Comparison of ENCODE assay signal across 16 mouse cellular contexts in the genomic region with DNA sequence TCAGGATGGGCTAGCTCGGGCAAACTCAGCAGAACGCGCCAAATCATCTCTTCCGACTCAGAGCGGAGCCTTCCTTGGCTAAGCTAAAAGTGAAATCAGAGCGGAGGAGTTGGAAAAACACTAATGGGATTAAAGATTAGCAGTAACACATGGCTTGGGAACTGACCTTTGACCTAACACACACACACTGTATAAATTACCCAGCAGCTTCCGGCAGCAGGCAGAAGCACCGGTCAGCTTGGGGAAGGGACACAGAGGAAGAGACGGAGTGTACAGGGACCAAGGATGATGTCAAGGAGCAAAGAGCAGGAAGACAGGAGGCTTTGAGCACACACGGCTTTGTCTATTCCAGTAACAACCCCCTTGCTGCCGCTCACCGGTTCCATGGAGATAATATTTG. TPM values are rescaled to one million over a fixed set of nuclear protein-coding genes. Genes with fewer than 3 reads are reported as not detected.
A peak's percentile ranks its signal among the peaks of the same experiment; 100 is the strongest.
DNase-seq lines count a peak whose midpoint lies in the region; ATAC-seq and TF ChIP-seq lines count a peak whose summit lies in the region.
"Had no signal": no experiment of that assay in that cellular context is flagged by ENCODE, and none has a peak within 500 bp of the region (broad histone marks: within the 10 kb centered on the region; RNA-seq: fewer than 3 reads in every experiment).

A gene (plus strand): TSS at position 208 of the 400 bp plus-strand sequence.

- no peaks in the 10 kb centered on the region for H3K27me3 ChIP-seq in embryonic facial prominence, embryonic 11.5 days (ENCODE audit: control insufficient read depth, insufficient read depth, low read length)
- no peaks in the 10 kb centered on the region for H3K27me3 ChIP-seq in limb, embryonic 10.5 days (ENCODE audit: low read depth, poor library complexity, severe bottlenecking)
- H3K27me3 ChIP-seq: forebrain, embryonic 15.5 days; limb, embryonic 15.5 days; Patski had no signal

- H3K36me3 ChIP-seq in embryonic facial prominence, embryonic 11.5 days (replicated peaks; ENCODE audit: control insufficient read depth, insufficient read depth, low read depth, low read length): no peaks in the 10 kb centered on the region
- H3K36me3 ChIP-seq in limb, embryonic 10.5 days: no peaks in the 10 kb centered on the region
- H3K36me3 ChIP-seq: forebrain, embryonic 15.5 days; limb, embryonic 15.5 days had no signal

- no peak for TF ChIP-seq CTCF in left cerebral cortex, adult 2 months (IDR thresholded peaks at IDR 0.05)

- H3K27ac ChIP-seq in left cerebral cortex, adult 2 months: 0 out of 2 replicates have a peak within 1 kb of the TSS, but pooled peaks have one; percentile 3
- no peak within 1 kb of the TSS for H3K27ac ChIP-seq in embryonic facial prominence, embryonic 11.5 days (replicated peaks; ENCODE audit: low read depth, low read length)
- H3K27ac ChIP-seq in limb, embryonic 10.5 days: no peak within 1 kb of the TSS

- no peaks in the 10 kb centered on the region for H3K9me3 ChIP-seq in embryonic facial prominence, embryonic 11.5 days (replicated peaks; ENCODE audit: control insufficient read depth, low read length)
- H3K9me3 ChIP-seq in limb, embryonic 10.5 days (replicated peaks): no peaks in the 10 kb centered on the region
- H3K9me3 ChIP-seq: forebrain, embryonic 15.5 days; limb, embryonic 15.5 days had no signal

- H3K4me3 ChIP-seq in left cerebral cortex, adult 2 months: no peak within 1 kb of the TSS
- H3K4me3 ChIP-seq in embryonic facial prominence, embryonic 11.5 days (ENCODE audit: low read depth, low read length): no peak within 1 kb of the TSS
- H3K4me3 ChIP-seq in limb, embryonic 10.5 days: no peak within 1 kb of the TSS
- H3K4me3 ChIP-seq: forebrain, embryonic 15.5 days; limb, embryonic 15.5 days had no signal

- no peak within 1 kb of the TSS for H3K4me2 ChIP-seq in embryonic facial prominence, embryonic 11.5 days (ENCODE audit: low read depth, low read length)
- H3K4me2 ChIP-seq: forebrain, embryonic 15.5 days had no signal

- intact Hi-C loops in left cerebral cortex, adult 2 months (cut with DNase I): no loop called here

- no peak within 1 kb of the TSS for H3K9ac ChIP-seq in embryonic facial prominence, embryonic 11.5 days (replicated peaks; ENCODE audit: low read length)
- H3K9ac ChIP-seq: forebrain, embryonic 15.5 days; limb, embryonic 15.5 days had no signal

- WGBS in embryonic facial prominence, embryonic 11.5 days: 54% methylated on average over 12 of the region's 12 CpGs
- 59% methylated on average over 12 of the region's 12 CpGs for WGBS in limb, embryonic 10.5 days

- ATAC-seq in embryonic facial prominence, embryonic 11.5 days (replicated peaks; ENCODE audit: insufficient number of reproducible peaks, low FRiP score, low TSS enrichment, low read depth): no peak
- no peak for ATAC-seq in erythroid progenitor cell, adult 5-6 weeks (replicated peaks; ENCODE audit: low FRiP score, poor library complexity, severe bottlenecking)
- ATAC-seq: forebrain, embryonic 15.5 days; Patski had no signal

- no peaks in the 10 kb centered on the region; the same call in 1 of the 2 replicates for H3K4me1 ChIP-seq in embryonic facial prominence, embryonic 11.5 days (ENCODE audit: control insufficient read depth, insufficient read depth, low read length)
- H3K4me1 ChIP-seq in limb, embryonic 10.5 days: peaks cover 17% of the 10 kb centered on the region

- no peak for DNase-seq in left cerebral cortex, adult 2 months (ENCODE audit: extremely low spot score in 1 of 2, low spot score in 2 of 2)
- DNase-seq in left cerebral cortex, adult 9 months (ENCODE audit: low spot score in 2 of 2): no peak
- peak; percentile 20 for DNase-seq in embryonic facial prominence, embryonic 11.5 days (ENCODE audit: low spot score)
- DNase-seq in kidney, postnatal 10 days: peak; percentile 56
- peak; percentile 45 for DNase-seq in mesoderm, embryonic 11.5 days (ENCODE audit: low read depth, low spot score)
- no peak for DNase-seq in limb, embryonic 10.5 days (ENCODE audit: low spot score)
- DNase-seq in heart, postnatal 4 days: no peak
- DNase-seq: adrenal gland, postnatal 25 days; gastrocnemius, postnatal 36 days; heart, postnatal 10 days; layer of hippocampus, adult 9-11 months had no signal

RNA-seq across cellular contexts. Expression of the gene that starts here (rescaled TPM):
- total RNA-seq in left cerebral cortex, adult 2 months (2021): not detected
- polyA plus RNA-seq in embryonic facial prominence, embryonic 11.5 days (2014; fragmentation: Nextera tagmentation; extraction: Ambion mirVana): 0.11 TPM in 1 of 2 replicates, not detected in the other
- not detected in 2 replicates for polyA plus RNA-seq in limb, embryonic 10.5 days (2016; fragmentation: Nextera tagmentation; extraction: Ambion mirVana)
- not detected for total RNA-seq in heart, postnatal 4 days (2021)
- 1.8 TPM in 1 of 2 replicates, not detected in the other for total RNA-seq in erythroid progenitor cell, adult 5-6 weeks (2015; ENCODE audit: low replicate concordance)
- not detected in 2 replicates for total RNA-seq in erythroid progenitor cell, adult 5-6 weeks (2017; ENCODE audit: low replicate concordance)
- total RNA-seq: neutrophil, adult 5-6 weeks had no signal
- polyA plus RNA-seq: Patski had no signal

Comparison
In these comparisons a context has a peak if more than half of its experiments do, and no peak if none do; other contexts are left out.
1. Peak in DNase-seq in embryonic facial prominence, embryonic 11.5 days; RNA of the gene not detected or under 1 TPM.
2. DNase-seq: peak in kidney, postnatal 10 days (single experiment) and mesoderm, embryonic 11.5 days (single experiment); none in left cerebral cortex, adult 2 months (0 of 2), left cerebral cortex, adult 9 months (0 of 2), limb, embryonic 10.5 days (single experiment) and heart, postnatal 4 days (single experiment).